Mouse (Mus musculus): ENCODE measurements at regions not wholly inside any gene's neighbourhood (a gene's known extent, or its start where the extent isn't known, plus 50 kb on each side); places are given as distances from the start of the nearest gene placed in this dataset.

GRCm38 (mm10) chr1:55874868-55875144 lies 469.1 kb downstream of the Plcl1 start:
- Histone ChIP-seq H3K27me3 (ENCODE audit: control insufficient read depth, insufficient read depth, low read length) (no peaks in the 10 kb centered on the region), H3K4me1 (ENCODE audit: control insufficient read depth, insufficient read depth, low read length) (no peaks in the 10 kb centered on the region), H3K4me3 (ENCODE audit: low read depth, low read length) (no peak overlapping the region), H3K4me2 (ENCODE audit: low read depth, low read length) (no peak overlapping the region), H3K9me3 (ENCODE audit: control insufficient read depth, low read length) (no peaks in the 10 kb centered on the region), H3K36me3 (ENCODE audit: control insufficient read depth, insufficient read depth, low read length) (no peaks in the 10 kb centered on the region), H3K9ac (replicated peaks; ENCODE audit: low read depth, low read length) (no peak overlapping the region), H3K27ac (ENCODE audit: low read depth, low read length) (no peak overlapping the region)
- peak; percentile 66 for ATAC-seq (ENCODE audit: low read depth)
- 68% methylated on average over 4 of the region's 4 CpGs for WGBS

- no peaks in the 10 kb centered on the region for H3K4me1 ChIP-seq (ENCODE audit: control insufficient read depth, insufficient read depth, low read length)
- H3K9me3 ChIP-seq (ENCODE audit: control insufficient read depth, low read length) = no peaks in the 10 kb centered on the region; the same call in 1 of the 2 replicates
- H3K36me3 ChIP-seq (ENCODE audit: control insufficient read depth, insufficient read depth, low read length) = no peaks in the 10 kb centered on the region
- H3K9ac ChIP-seq (replicated peaks; ENCODE audit: low read depth, low read length) = no peak overlapping the region
- H3K27me3 ChIP-seq (ENCODE audit: control insufficient read depth, insufficient read depth, low read length) = 0 out of 2 replicates have a peak, but pooled peaks cover 3% of the 10 kb centered on the region
- ATAC-seq (ENCODE audit: low read depth) = no peak
- H3K4me2 ChIP-seq (ENCODE audit: low read depth, low read length) = no peak overlapping the region
- H3K27ac ChIP-seq (ENCODE audit: low read depth, low read length) = no peak overlapping the region
- no peak overlapping the region for H3K4me3 ChIP-seq (ENCODE audit: low read depth, low read length)
Observed at GRCm38 (mm10) chr1:55884576-55884975, 478.9 kb downstream of the Plcl1 start.

GRCm38 (mm10) chr1:55886383-55887070 lies 480.8 kb downstream of the Plcl1 start:
- no peak overlapping the region for H3K4me3 ChIP-seq (ENCODE audit: low read depth, low read length)
- ATAC-seq (ENCODE audit: low read depth) = peak; percentile 72
- no peak overlapping the region for H3K27ac ChIP-seq (ENCODE audit: low read depth, low read length)
- H3K36me3 ChIP-seq (ENCODE audit: control insufficient read depth, insufficient read depth, low read length) = no peaks in the 10 kb centered on the region
- H3K9ac ChIP-seq (replicated peaks; ENCODE audit: low read depth, low read length) = no peak overlapping the region
- 22% methylated on average over 5 of the region's 5 CpGs for WGBS
- H3K4me2 ChIP-seq (ENCODE audit: low read depth, low read length) = no peak overlapping the region
- H3K9me3 ChIP-seq (ENCODE audit: control insufficient read depth, low read length) = no peaks in the 10 kb centered on the region
- H3K27me3 ChIP-seq (ENCODE audit: control insufficient read depth, insufficient read depth, low read length) = 0 out of 2 replicates have a peak, but pooled peaks cover 3% of the 10 kb centered on the region
- no peaks in the 10 kb centered on the region for H3K4me1 ChIP-seq (ENCODE audit: control insufficient read depth, insufficient read depth, low read length)

GRCm38 (mm10) chr1:55887386-55887785 lies 481.7 kb downstream of the Plcl1 start:
- 0 out of 2 replicates have a peak, but pooled peaks cover 3% of the 10 kb centered on the region for H3K27me3 ChIP-seq (ENCODE audit: control insufficient read depth, insufficient read depth, low read length)
- no peak for ATAC-seq (ENCODE audit: low read depth)
- H3K9me3 ChIP-seq (ENCODE audit: control insufficient read depth, low read length) = no peaks in the 10 kb centered on the region
- no peak overlapping the region for H3K9ac ChIP-seq (replicated peaks; ENCODE audit: low read depth, low read length)
- no peak overlapping the region for H3K27ac ChIP-seq (ENCODE audit: low read depth, low read length)
- no peak overlapping the region for H3K4me3 ChIP-seq (ENCODE audit: low read depth, low read length)
- 27% methylated on average over 7 of the region's 7 CpGs for WGBS
- no peak overlapping the region for H3K4me2 ChIP-seq (ENCODE audit: low read depth, low read length)
- H3K36me3 ChIP-seq (ENCODE audit: control insufficient read depth, insufficient read depth, low read length) = no peaks in the 10 kb centered on the region
- no peaks in the 10 kb centered on the region for H3K4me1 ChIP-seq (ENCODE audit: control insufficient read depth, insufficient read depth, low read length)

- H3K9me3 ChIP-seq (ENCODE audit: control insufficient read depth, low read length) = no peaks in the 10 kb centered on the region
- 0 out of 2 replicates have a peak, but pooled peaks cover 3% of the 10 kb centered on the region for H3K27me3 ChIP-seq (ENCODE audit: control insufficient read depth, insufficient read depth, low read length)
- H3K4me1 ChIP-seq (ENCODE audit: control insufficient read depth, insufficient read depth, low read length) = no peaks in the 10 kb centered on the region
- 51% methylated on average over 17 of the region's 17 CpGs for WGBS
- H3K4me3 ChIP-seq (ENCODE audit: low read depth, low read length) = no peak overlapping the region
- ATAC-seq (ENCODE audit: low read depth) = no peak
- no peaks in the 10 kb centered on the region for H3K36me3 ChIP-seq (ENCODE audit: control insufficient read depth, insufficient read depth, low read length)
- H3K9ac ChIP-seq (replicated peaks; ENCODE audit: low read depth, low read length) = no peak overlapping the region
- H3K4me2 ChIP-seq (ENCODE audit: low read depth, low read length) = no peak overlapping the region
- H3K27ac ChIP-seq (ENCODE audit: low read depth, low read length) = no peak overlapping the region
Observed at GRCm38 (mm10) chr1:55888711-55889366, 483.1 kb downstream of the Plcl1 start.

- peak; percentile 74; the same call in 1 of the 2 replicates for ATAC-seq (ENCODE audit: low read depth)
- Histone ChIP-seq H3K4me3 (ENCODE audit: low read depth, low read length) (no peak overlapping the region), H3K27ac (ENCODE audit: low read depth, low read length) (no peak overlapping the region), H3K4me1 (ENCODE audit: control insufficient read depth, insufficient read depth, low read length) (no peaks in the 10 kb centered on the region), H3K36me3 (ENCODE audit: control insufficient read depth, insufficient read depth, low read length) (no peaks in the 10 kb centered on the region), H3K4me2 (ENCODE audit: low read depth, low read length) (no peak overlapping the region), H3K27me3 (ENCODE audit: control insufficient read depth, insufficient read depth, low read length) (0 out of 2 replicates have a peak, but pooled peaks cover 3% of the 10 kb centered on the region), H3K9ac (replicated peaks; ENCODE audit: low read depth, low read length) (no peak overlapping the region), H3K9me3 (ENCODE audit: control insufficient read depth, low read length) (no peaks in the 10 kb centered on the region)
- 55% methylated on average over 15 of the region's 15 CpGs for WGBS
Observed at GRCm38 (mm10) chr1:55890511-55891151, 484.9 kb downstream of the Plcl1 start.

- Histone ChIP-seq H3K36me3 (ENCODE audit: control insufficient read depth, insufficient read depth, low read length) (no peaks in the 10 kb centered on the region), H3K27ac (ENCODE audit: low read depth, low read length) (no peak overlapping the region), H3K4me2 (ENCODE audit: low read depth, low read length) (no peak overlapping the region), H3K9me3 (ENCODE audit: control insufficient read depth, low read length) (no peaks in the 10 kb centered on the region), H3K4me1 (ENCODE audit: control insufficient read depth, insufficient read depth, low read length) (no peaks in the 10 kb centered on the region), H3K27me3 (ENCODE audit: control insufficient read depth, insufficient read depth, low read length) (0 out of 2 replicates have a peak, but pooled peaks cover 3% of the 10 kb centered on the region), H3K9ac (replicated peaks; ENCODE audit: low read depth, low read length) (no peak overlapping the region), H3K4me3 (ENCODE audit: low read depth, low read length) (no peak overlapping the region)
- 64% methylated on average over 10 of the region's 10 CpGs for WGBS
- ATAC-seq (ENCODE audit: low read depth) = no peak
Observed at GRCm38 (mm10) chr1:55891894-55892293, 486.2 kb downstream of the Plcl1 start.

GRCm38 (mm10) chr1:55897572-55897971 lies 491.9 kb downstream of the Plcl1 start:
- no peak overlapping the region for H3K4me3 ChIP-seq (ENCODE audit: low read depth, low read length)
- WGBS = 73% methylated on average over 2 of the region's 2 CpGs
- H3K9me3 ChIP-seq (ENCODE audit: control insufficient read depth, low read length) = no peaks in the 10 kb centered on the region
- no peaks in the 10 kb centered on the region for H3K4me1 ChIP-seq (ENCODE audit: control insufficient read depth, insufficient read depth, low read length)
- no peak overlapping the region for H3K4me2 ChIP-seq (ENCODE audit: low read depth, low read length)
- H3K36me3 ChIP-seq (ENCODE audit: control insufficient read depth, insufficient read depth, low read length) = no peaks in the 10 kb centered on the region
- H3K27me3 ChIP-seq (ENCODE audit: control insufficient read depth, insufficient read depth, low read length) = no peaks in the 10 kb centered on the region
- H3K27ac ChIP-seq (ENCODE audit: low read depth, low read length) = no peak overlapping the region
- H3K9ac ChIP-seq (replicated peaks; ENCODE audit: low read depth, low read length) = no peak overlapping the region
- no peak for ATAC-seq (ENCODE audit: low read depth)

GRCm38 (mm10) chr1:55898031-55898430 lies 492.3 kb downstream of the Plcl1 start:
- H3K36me3 ChIP-seq (ENCODE audit: control insufficient read depth, insufficient read depth, low read length) = no peaks in the 10 kb centered on the region
- WGBS = 41% methylated on average over 3 of the region's 3 CpGs
- ATAC-seq (ENCODE audit: low read depth) = no peak
- no peaks in the 10 kb centered on the region for H3K27me3 ChIP-seq (ENCODE audit: control insufficient read depth, insufficient read depth, low read length)
- H3K27ac ChIP-seq (ENCODE audit: low read depth, low read length) = no peak overlapping the region
- H3K4me3 ChIP-seq (ENCODE audit: low read depth, low read length) = no peak overlapping the region
- H3K4me1 ChIP-seq (ENCODE audit: control insufficient read depth, insufficient read depth, low read length) = no peaks in the 10 kb centered on the region
- no peaks in the 10 kb centered on the region for H3K9me3 ChIP-seq (ENCODE audit: control insufficient read depth, low read length)
- no peak overlapping the region for H3K4me2 ChIP-seq (ENCODE audit: low read depth, low read length)
- no peak overlapping the region for H3K9ac ChIP-seq (replicated peaks; ENCODE audit: low read depth, low read length)

Measured in neural tube, embryonic 14.5 days (tissue).